Mouse (Mus musculus): ENCODE measurements around the gene Adra1d. TPM values are rescaled to one million over a fixed set of nuclear protein-coding genes. Genes with fewer than 3 reads are reported as not detected.

Gene Adra1d
- polyA plus RNA-seq, 1 experiment from 2014 or later, result 1.8 TPM

DNA sequence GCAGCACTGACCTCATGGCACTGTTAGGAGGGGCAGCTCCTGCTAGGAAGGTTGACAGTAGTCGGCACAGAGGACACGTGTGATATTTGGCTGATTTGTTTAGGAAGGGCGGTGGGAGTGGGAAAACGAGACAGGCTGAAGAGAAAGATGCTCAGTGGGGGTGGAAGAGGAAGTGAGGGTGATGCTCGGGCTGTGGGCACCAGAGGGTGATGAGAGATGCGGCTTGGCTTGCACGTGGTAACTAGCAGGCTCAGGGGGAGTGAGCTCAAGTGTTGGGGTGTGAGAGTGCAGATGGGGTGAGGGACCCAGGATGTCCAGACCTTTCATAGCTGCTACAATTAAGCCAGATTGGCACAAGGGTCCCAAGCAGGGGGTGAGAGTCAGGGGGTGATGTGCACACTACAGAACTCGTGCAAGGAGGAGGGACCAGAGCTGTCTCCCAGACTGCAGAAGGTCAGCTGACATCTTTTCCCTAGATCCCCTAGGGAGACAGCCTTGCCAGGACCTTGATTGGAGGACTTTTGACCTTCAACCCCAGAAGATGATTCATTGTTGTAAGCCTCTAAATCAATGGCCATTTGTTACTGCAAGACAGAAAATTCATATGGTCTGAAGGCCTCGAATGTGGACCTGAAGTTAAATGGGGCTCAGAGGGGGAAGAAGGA, 9.2 kb downstream of the Adra1d start:
- no peak for ATAC-seq (ENCODE audit: low read depth)
- Histone ChIP-seq H3K27ac (ENCODE audit: low read length) (no peak overlapping the region), H3K9me3 (ENCODE audit: control insufficient read depth, low read length) (no peaks in the 10 kb centered on the region), H3K4me2 (ENCODE audit: low read depth, low read length) (no peak overlapping the region), H3K36me3 (ENCODE audit: control insufficient read depth, insufficient read depth, low read length) (no peaks in the 10 kb centered on the region), H3K4me3 (ENCODE audit: low read length) (no peak overlapping the region), H3K27me3 (ENCODE audit: control insufficient read depth, insufficient read depth, low read depth, low read length) (peaks cover 13% of the 10 kb centered on the region), H3K4me1 (replicated peaks; ENCODE audit: control insufficient read depth, insufficient read depth, low read length) (no peaks in the 10 kb centered on the region), H3K9ac (ENCODE audit: low read length) (no peak overlapping the region)
- WGBS, result 17% methylated on average over 9 of the region's 9 CpGs

DNA sequence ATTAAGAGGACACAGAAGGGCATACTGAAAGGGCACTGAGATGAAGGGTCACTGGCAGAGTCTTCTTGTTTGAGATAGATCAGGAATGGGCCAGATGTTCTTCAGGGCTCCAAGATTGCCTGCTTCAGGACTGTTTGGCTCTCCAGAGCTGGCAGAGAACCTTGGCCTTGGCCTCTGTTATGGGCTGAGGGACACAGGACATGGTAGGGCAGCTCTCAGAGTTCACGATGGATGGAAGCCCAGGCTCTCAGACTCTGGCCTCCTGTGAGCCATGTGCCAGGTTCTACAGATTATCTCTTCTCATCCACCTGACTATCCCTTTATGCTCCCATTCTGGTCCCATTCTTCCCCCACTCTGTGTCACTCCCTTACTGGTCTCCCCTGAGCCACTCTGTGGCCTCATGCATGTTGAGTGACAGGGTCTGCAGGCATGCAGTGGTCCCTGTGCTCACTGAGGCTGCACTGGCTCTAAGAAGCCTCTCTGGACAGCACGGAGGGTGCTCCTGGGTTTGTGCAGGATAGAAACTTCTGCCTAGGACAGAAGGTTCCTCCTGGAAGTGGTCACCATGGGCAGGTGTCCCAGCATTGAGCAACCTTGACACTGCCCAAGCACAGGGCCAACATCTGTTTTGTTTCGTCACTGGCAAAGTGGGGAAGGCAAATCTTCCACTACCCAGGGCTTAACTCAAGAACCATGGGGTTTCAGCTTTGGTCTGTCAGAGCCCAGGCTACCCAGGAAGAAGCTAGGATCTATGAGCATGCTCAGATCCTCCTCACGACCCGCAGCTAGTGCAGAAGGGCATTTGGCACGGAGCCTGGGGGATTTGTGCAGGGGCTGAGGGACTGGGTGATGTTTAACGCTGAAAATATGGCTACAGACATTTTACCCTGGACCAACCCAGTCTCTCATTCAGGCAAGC, 10.1 kb downstream of the Adra1d start:
- 51% methylated on average over 7 of the region's 7 CpGs for WGBS
- no peak overlapping the region for H3K4me2 ChIP-seq (ENCODE audit: low read depth, low read length)
- no peaks in the 10 kb centered on the region for H3K36me3 ChIP-seq (ENCODE audit: control insufficient read depth, insufficient read depth, low read length)
- H3K27ac ChIP-seq (ENCODE audit: low read length), result no peak overlapping the region
- H3K4me3 ChIP-seq (ENCODE audit: low read length), result no peak overlapping the region
- H3K4me1 ChIP-seq (replicated peaks; ENCODE audit: control insufficient read depth, insufficient read depth, low read length), result no peaks in the 10 kb centered on the region
- H3K9ac ChIP-seq (ENCODE audit: low read length), result no peak overlapping the region
- H3K27me3 ChIP-seq (ENCODE audit: control insufficient read depth, insufficient read depth, low read depth, low read length), result peaks cover 20% of the 10 kb centered on the region
- ATAC-seq (ENCODE audit: low read depth), result no peak
- H3K9me3 ChIP-seq (ENCODE audit: control insufficient read depth, low read length), result no peaks in the 10 kb centered on the region

GRCm38 (mm10) chr2:131550906-131551305, 11.2 kb downstream of the Adra1d start:
- Histone ChIP-seq H3K36me3 (ENCODE audit: control insufficient read depth, insufficient read depth, low read length) (no peaks in the 10 kb centered on the region), H3K27ac (ENCODE audit: low read length) (no peak overlapping the region), H3K9ac (ENCODE audit: low read length) (no peak overlapping the region), H3K4me3 (ENCODE audit: low read length) (no peak overlapping the region), H3K4me1 (replicated peaks; ENCODE audit: control insufficient read depth, insufficient read depth, low read length) (no peaks in the 10 kb centered on the region), H3K4me2 (ENCODE audit: low read depth, low read length) (no peak overlapping the region), H3K27me3 (ENCODE audit: control insufficient read depth, insufficient read depth, low read depth, low read length) (peaks cover 26% of the 10 kb centered on the region), H3K9me3 (ENCODE audit: control insufficient read depth, low read length) (no peaks in the 10 kb centered on the region)
- WGBS, result 22% methylated on average over 2 of the region's 2 CpGs
- ATAC-seq (ENCODE audit: low read depth), result no peak

- no peaks in the 10 kb centered on the region for H3K36me3 ChIP-seq (ENCODE audit: control insufficient read depth, insufficient read depth, low read length)
- H3K27me3 ChIP-seq (ENCODE audit: control insufficient read depth, insufficient read depth, low read depth, low read length), result peaks cover 26% of the 10 kb centered on the region
- no peaks in the 10 kb centered on the region for H3K4me1 ChIP-seq (replicated peaks; ENCODE audit: control insufficient read depth, insufficient read depth, low read length)
- no peak overlapping the region for H3K4me2 ChIP-seq (ENCODE audit: low read depth, low read length)
- H3K4me3 ChIP-seq (ENCODE audit: low read length), result no peak overlapping the region
- WGBS, result 60% methylated on average over 2 of the region's 2 CpGs
- H3K27ac ChIP-seq (ENCODE audit: low read length), result no peak overlapping the region
- H3K9ac ChIP-seq (ENCODE audit: low read length), result no peak overlapping the region
- ATAC-seq (ENCODE audit: low read depth), result no peak
- no peaks in the 10 kb centered on the region for H3K9me3 ChIP-seq (ENCODE audit: control insufficient read depth, low read length)
Measured at GRCm38 (mm10) chr2:131550474-131550873, 11.6 kb downstream of the Adra1d start.

GRCm38 (mm10) chr2:131549090-131549489, 13.0 kb downstream of the Adra1d start:
- 84% methylated on average over 5 of the region's 5 CpGs for WGBS
- Histone ChIP-seq H3K4me3 (ENCODE audit: low read length) (no peak overlapping the region), H3K4me2 (ENCODE audit: low read depth, low read length) (no peak overlapping the region), H3K4me1 (replicated peaks; ENCODE audit: control insufficient read depth, insufficient read depth, low read length) (no peaks in the 10 kb centered on the region), H3K9me3 (ENCODE audit: control insufficient read depth, low read length) (no peaks in the 10 kb centered on the region), H3K9ac (ENCODE audit: low read length) (no peak overlapping the region), H3K27me3 (ENCODE audit: control insufficient read depth, insufficient read depth, low read depth, low read length) (peaks cover 26% of the 10 kb centered on the region), H3K27ac (ENCODE audit: low read length) (no peak overlapping the region), H3K36me3 (ENCODE audit: control insufficient read depth, insufficient read depth, low read length) (no peaks in the 10 kb centered on the region)
- ATAC-seq (ENCODE audit: low read depth), result no peak

DNA sequence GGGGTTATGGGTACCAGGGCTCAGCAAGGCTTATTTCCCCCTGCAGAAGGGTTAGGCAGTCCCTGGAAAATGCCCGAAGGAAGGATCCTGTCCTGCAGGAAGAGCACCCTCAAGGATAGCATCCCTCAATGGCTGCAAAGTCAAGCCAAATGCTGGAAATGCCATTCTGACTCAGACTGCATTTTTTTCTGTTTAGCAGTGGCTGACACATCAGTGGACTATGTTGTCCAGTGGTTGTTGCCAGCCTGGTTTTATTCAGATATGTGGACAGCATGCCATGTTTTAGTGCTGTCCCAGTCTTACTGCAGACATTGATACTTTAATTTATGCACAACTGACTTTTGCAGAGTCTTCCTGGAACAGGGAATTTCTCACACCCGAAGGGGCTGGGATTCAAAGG, 13.8 kb downstream of the Adra1d start:
- H3K27me3 ChIP-seq (ENCODE audit: control insufficient read depth, insufficient read depth, low read depth, low read length), result peaks cover 26% of the 10 kb centered on the region
- no peaks in the 10 kb centered on the region for H3K36me3 ChIP-seq (ENCODE audit: control insufficient read depth, insufficient read depth, low read length)
- ATAC-seq (ENCODE audit: low read depth), result no peak
- no peak overlapping the region for H3K9ac ChIP-seq (ENCODE audit: low read length)
- WGBS, result 58% methylated on average over 2 of the region's 2 CpGs
- H3K4me2 ChIP-seq (ENCODE audit: low read depth, low read length), result no peak overlapping the region
- no peak overlapping the region for H3K27ac ChIP-seq (ENCODE audit: low read length)
- H3K9me3 ChIP-seq (ENCODE audit: control insufficient read depth, low read length), result no peaks in the 10 kb centered on the region
- no peaks in the 10 kb centered on the region for H3K4me1 ChIP-seq (replicated peaks; ENCODE audit: control insufficient read depth, insufficient read depth, low read length)
- no peak overlapping the region for H3K4me3 ChIP-seq (ENCODE audit: low read length)

- Histone ChIP-seq H3K27me3 (ENCODE audit: control insufficient read depth, insufficient read depth, low read depth, low read length) (peaks cover 26% of the 10 kb centered on the region), H3K4me1 (replicated peaks; ENCODE audit: control insufficient read depth, insufficient read depth, low read length) (no peaks in the 10 kb centered on the region), H3K4me2 (ENCODE audit: low read depth, low read length) (no peak overlapping the region), H3K36me3 (ENCODE audit: control insufficient read depth, insufficient read depth, low read length) (no peaks in the 10 kb centered on the region), H3K9ac (ENCODE audit: low read length) (no peak overlapping the region), H3K27ac (ENCODE audit: low read length) (no peak overlapping the region), H3K4me3 (ENCODE audit: low read length) (peak overlapping the region; percentile 44; the same call in 1 of the 2 replicates), H3K9me3 (ENCODE audit: control insufficient read depth, low read length) (no peaks in the 10 kb centered on the region)
- 14% methylated on average over 19 of the region's 19 CpGs for WGBS
- ATAC-seq (ENCODE audit: low read depth), result peak; percentile 46; the same call in 1 of the 2 replicates
Measured at GRCm38 (mm10) chr2:131546745-131547408, 15.2 kb downstream of the Adra1d start.

GRCm38 (mm10) chr2:131546308-131546700, 15.8 kb downstream of the Adra1d start:
- Histone ChIP-seq H3K27ac (ENCODE audit: low read length) (no peak overlapping the region), H3K9me3 (ENCODE audit: control insufficient read depth, low read length) (no peaks in the 10 kb centered on the region), H3K36me3 (ENCODE audit: control insufficient read depth, insufficient read depth, low read length) (no peaks in the 10 kb centered on the region), H3K4me1 (replicated peaks; ENCODE audit: control insufficient read depth, insufficient read depth, low read length) (no peaks in the 10 kb centered on the region), H3K4me2 (ENCODE audit: low read depth, low read length) (peak overlapping the region; percentile 70), H3K27me3 (ENCODE audit: control insufficient read depth, insufficient read depth, low read depth, low read length) (peaks cover 26% of the 10 kb centered on the region), H3K4me3 (ENCODE audit: low read length) (peak overlapping the region; percentile 44), H3K9ac (ENCODE audit: low read length) (peak overlapping the region; percentile 38)
- WGBS, result 5% methylated on average over 27 of the region's 27 CpGs
- no peak for ATAC-seq (ENCODE audit: low read depth)

Measured in lung, embryonic 16.5 days (tissue).